Mouse (Mus musculus) MEL (cell line): ENCODE measurements around the gene Samm50. TPM values are rescaled to one million over a fixed set of nuclear protein-coding genes. Genes with fewer than 3 reads are reported as not detected.

ENCODE experiments used
- DNase-seq: peaks from one replicate; pipeline ENCODE4 v3.0.0; 2011; ENCODE audit warnings: low read depth, low spot score
- H3K27ac ChIP-seq: 2 replicates; pipeline ENCODE4 v1.5.1; 2012; ENCODE audit warnings: low read depth, mild to moderate bottlenecking, control low read depth, low read length, moderate library complexity; ENCODE audit not compliant: control insufficient read depth
- H3K27me3 ChIP-seq, 2 experiments: fragments of 150-350 bp in 1 of 2; sonication (generic) in 1 of 2; 2 replicates each; pipeline ENCODE4 v1.6.1; 2012; ENCODE audit warnings: low read length in 2 of 2, mild to moderate bottlenecking in 2 of 2, improper control_type of control experiment in 1 of 2, moderate library complexity in 1 of 2; ENCODE audit not compliant: insufficient read depth in 2 of 2, control insufficient read depth in 1 of 2
- H3K36me3 ChIP-seq, 2 experiments: 2 replicates each; pipeline ENCODE4 v1.6.1; 2012 to 2014; ENCODE audit warnings: low read length in 2 of 2, improper control_type of control experiment in 1 of 2, inconsistent platforms in 1 of 2, mild to moderate bottlenecking in 1 of 2; ENCODE audit not compliant: insufficient read depth in 2 of 2, control insufficient read depth in 1 of 2
- H3K4me1 ChIP-seq, 2 experiments: fragments of 150-350 bp in 1 of 2; sonication (generic) in 1 of 2; 2 replicates each; pipeline ENCODE4 v1.6.1; 2012; ENCODE audit warnings: low read length in 2 of 2, improper control_type of control experiment in 1 of 2, mild to moderate bottlenecking in 1 of 2; ENCODE audit not compliant: insufficient read depth in 2 of 2, control insufficient read depth in 1 of 2
- H3K4me3 ChIP-seq, 2 experiments: fragments of 150-350 bp in 1 of 2; sonication (generic) in 1 of 2; 2 replicates each; pipeline ENCODE4 v1.5.1; 2012; ENCODE audit warnings: low read depth in 2 of 2, low read length in 2 of 2, mild to moderate bottlenecking in 2 of 2, moderate library complexity in 2 of 2, control low read depth in 1 of 2, improper control_type of control experiment in 1 of 2; ENCODE audit not compliant: control insufficient read depth in 1 of 2, insufficient read depth in 1 of 2
- H3K79me2 ChIP-seq: 2 replicates; pipeline ENCODE4 v1.6.1; 2012; ENCODE audit warnings: mild to moderate bottlenecking, low read length, moderate library complexity; ENCODE audit not compliant: control insufficient read depth, poor library complexity, insufficient read depth
- H3K9ac ChIP-seq: 2 replicates; pipeline ENCODE4 v1.6.1; 2012; ENCODE audit warnings: low read depth, mild to moderate bottlenecking, control low read depth, low read length, moderate library complexity; ENCODE audit not compliant: control insufficient read depth, poor library complexity, severe bottlenecking
- H3K9me3 ChIP-seq: fragments of 150-350 bp; sonication (generic); replicated peaks from 2 replicates; pipeline ENCODE4 v1.6.1; 2012; ENCODE audit warnings: mild to moderate bottlenecking, low read length, improper control_type of control experiment, moderate library complexity; ENCODE audit not compliant: insufficient read depth
- CHD1 ChIP-seq: IDR thresholded peaks from 2 replicates; pipeline ENCODE4 v1.6.1; 2012; ENCODE audit warnings: low read depth, mild to moderate bottlenecking, inconsistent platforms, low read length, improper control_type of control experiment
- EP300 ChIP-seq, 2 experiments: IDR thresholded peaks; 2 replicates each; pipeline ENCODE4 v1.6.1; 2011; ENCODE audit warnings: improper control_type of control experiment in 2 of 2, low read length in 2 of 2, low read depth in 1 of 2, mild to moderate bottlenecking in 1 of 2
- KAT2A ChIP-seq: conservative IDR thresholded peaks from 2 replicates; pipeline ENCODE4 v1.6.1; 2012; ENCODE audit warnings: low read depth, low read length, improper control_type of control experiment, inconsistent platforms
- MEF2A ChIP-seq: IDR thresholded peaks from 2 replicates; pipeline ENCODE4 v1.6.1; 2014; ENCODE audit warnings: low read depth, mild to moderate bottlenecking, inconsistent platforms, low read length, improper control_type of control experiment; ENCODE audit not compliant: poor library complexity, insufficient replicate concordance, severe bottlenecking; ENCODE audit errors: extremely low read depth
- MYB ChIP-seq: IDR thresholded peaks from 2 replicates; pipeline ENCODE4 v1.6.1; 2011; ENCODE audit warnings: mild to moderate bottlenecking, low read depth, low read length, improper control_type of control experiment
- POLR2A ChIP-seq, 2 experiments: IDR thresholded peaks; 2 replicates each; pipeline ENCODE4 v1.6.1; 2011 to 2012; ENCODE audit warnings: low read length in 2 of 2, mild to moderate bottlenecking in 2 of 2, control low read depth in 1 of 2, improper control_type of control experiment in 1 of 2, low read depth in 1 of 2, moderate library complexity in 1 of 2; ENCODE audit not compliant: control insufficient read depth in 1 of 2, insufficient read depth in 1 of 2, poor library complexity in 1 of 2
- RAD21 ChIP-seq: IDR thresholded peaks from 2 replicates; pipeline ENCODE4 v1.6.1; 2011; ENCODE audit warnings: mild to moderate bottlenecking, low read depth, low read length, improper control_type of control experiment
- RCOR1 ChIP-seq: IDR thresholded peaks from 2 replicates; pipeline ENCODE4 v1.6.1; 2012; ENCODE audit warnings: low read depth, mild to moderate bottlenecking, inconsistent platforms, low read length, improper control_type of control experiment
- SMC3 ChIP-seq: IDR thresholded peaks from 2 replicates; pipeline ENCODE4 v1.6.1; 2011; ENCODE audit warnings: low read depth, low read length, improper control_type of control experiment
- TBP ChIP-seq: IDR thresholded peaks from 2 replicates; pipeline ENCODE4 v1.8.0; 2011; ENCODE audit warnings: low read depth, low read length, improper control_type of control experiment
- UBTF ChIP-seq: IDR thresholded peaks from 2 replicates; pipeline ENCODE4 v1.6.1; 2012; ENCODE audit warnings: low read depth, mild to moderate bottlenecking, inconsistent platforms, low read length, improper control_type of control experiment, moderate library complexity, borderline replicate concordance; ENCODE audit not compliant: insufficient read depth
- USF1 ChIP-seq: IDR thresholded peaks from 2 replicates; pipeline ENCODE4 v1.6.1; 2014; ENCODE audit warnings: low read depth, mild to moderate bottlenecking, inconsistent platforms, low read length, improper control_type of control experiment, moderate library complexity
- USF2 ChIP-seq, 2 experiments: IDR thresholded peaks; 2 replicates each; pipeline ENCODE4 v1.6.1; 2011 to 2012; ENCODE audit warnings: improper control_type of control experiment in 2 of 2, low read length in 2 of 2, borderline replicate concordance in 1 of 2, inconsistent platforms in 1 of 2, low read depth in 1 of 2, mild to moderate bottlenecking in 1 of 2; ENCODE audit not compliant: insufficient read depth in 1 of 2
- ZC3H11A ChIP-seq: IDR thresholded peaks from 2 replicates; pipeline ENCODE4 v1.6.1; 2012; ENCODE audit warnings: low read depth, mild to moderate bottlenecking, inconsistent platforms, low read length, improper control_type of control experiment
- ZKSCAN1 ChIP-seq: IDR thresholded peaks from 2 replicates; pipeline ENCODE4 v1.6.1; 2012; ENCODE audit warnings: low read depth, mild to moderate bottlenecking, inconsistent platforms, low read length, improper control_type of control experiment, moderate library complexity
- ZMIZ1 ChIP-seq: IDR thresholded peaks from 2 replicates; pipeline ENCODE4 v1.6.1; 2012; ENCODE audit warnings: low read depth, mild to moderate bottlenecking, inconsistent platforms, low read length, improper control_type of control experiment, moderate library complexity
- ZNF384 ChIP-seq: IDR thresholded peaks from 2 replicates; pipeline ENCODE4 v1.6.1; 2012; ENCODE audit warnings: low read depth, mild to moderate bottlenecking, inconsistent platforms, low read length, improper control_type of control experiment
- polyA plus RNA-seq, 2 experiments: library from polyadenylated mRNA; stranded (reverse) in 1 of 2; unstranded in 1 of 2; fragments of >175 nt in 1 of 2; fragments of >200 nt in 1 of 2; gene quantifications; 2 replicates each; pipeline versions ENCODE4 v1.2.1 to v1.2.4; 2012; ENCODE audit warnings: low replicate concordance in 2 of 2, low read depth in 1 of 2; ENCODE audit not compliant: insufficient read length in 2 of 2, insufficient read depth in 1 of 2, missing spikeins in 1 of 2
- total RNA-seq: library from RNA; depleted of rRNA; stranded (reverse); fragments of 300-350 nt; gene quantifications from 2 replicates; pipeline ENCODE4 v1.2.3, GENCODE M21; 2012; rRNA removed

Samm50 gene
- total and polyA plus RNA-seq, 3 experiments: 62.4 to 190 TPM; not detected in 1

- no peak overlapping the region for H3K4me3 ChIP-seq
- no peaks in the 10 kb centered on the region for H3K9me3 ChIP-seq
- no peak overlapping the region for H3K27ac ChIP-seq
- H3K36me3 ChIP-seq: no peaks in the 10 kb centered on the region
- no peak for TF ChIP-seq SMC3
- no peak for TF ChIP-seq MEF2A
- TF ChIP-seq RCOR1: no peak
- no peak for TF ChIP-seq ZMIZ1
- no peak for TF ChIP-seq ZC3H11A
- no peak for TF ChIP-seq MYB
- TF ChIP-seq TBP: no peak
- no peak for TF ChIP-seq UBTF
- TF ChIP-seq ZKSCAN1: no peak
- no peak for TF ChIP-seq KAT2A
- TF ChIP-seq RAD21: no peak
- no peak for TF ChIP-seq USF1
- TF ChIP-seq CHD1: no peak
- no peak for TF ChIP-seq EP300 (IDR thresholded peaks at IDR 0.05; ENCODE audit: low read depth in 1 of 2, low read length in 2 of 2)
- TF ChIP-seq POLR2A (IDR thresholded peaks at IDR 0.05; ENCODE audit: control insufficient read depth in 1 of 2, insufficient read depth in 1 of 2, low read depth in 1 of 2, low read length in 2 of 2, poor library complexity in 1 of 2): no peak
- TF ChIP-seq USF2 (IDR thresholded peaks at IDR 0.05; ENCODE audit: borderline replicate concordance in 1 of 2, insufficient read depth in 1 of 2, low read depth in 1 of 2, low read length in 2 of 2): no peak
- no peak for TF ChIP-seq ZNF384
- TF ChIP-seq, all 39 proteins: peak for 0
- no peaks in the 10 kb centered on the region for H3K27me3 ChIP-seq
- DNase-seq: no peak
- H3K9ac ChIP-seq: no peak overlapping the region
- H3K4me1 ChIP-seq: no peaks in the 10 kb centered on the region
- no peaks in the 10 kb centered on the region for H3K79me2 ChIP-seq
These were observed 74.2 kb downstream of the Samm50 start for GRCm38 (mm10) chr15:84266290-84266689.

Other genes starting within 250 kb of the Samm50 start
- not detected in 2 replicates for gene Efcab6, start 126.9 kb upstream of the Samm50 start, total RNA-seq
- not detected for gene Efcab6, start 126.9 kb upstream of the Samm50 start, polyA plus RNA-seq
- gene Sult4a1, start 86.5 kb upstream of the Samm50 start, total RNA-seq: not detected in 2 replicates
- not detected for gene Sult4a1, start 86.5 kb upstream of the Samm50 start, polyA plus RNA-seq
- gene Pnpla5, start 69.1 kb upstream of the Samm50 start, total RNA-seq: not detected in 2 replicates
- not detected for gene Pnpla5, start 69.1 kb upstream of the Samm50 start, polyA plus RNA-seq
- gene Pnpla3, start 24.4 kb upstream of the Samm50 start, total RNA-seq: not detected in 2 replicates
- gene Pnpla3, start 24.4 kb upstream of the Samm50 start, polyA plus RNA-seq: not detected
- 4.8 and 6.3 TPM in 2 replicates for gene Parvb, start 39.8 kb downstream of the Samm50 start, total RNA-seq
- gene Parvb, start 39.8 kb downstream of the Samm50 start, polyA plus RNA-seq: 10 to 100 TPM in 1 of 2 experiments, not detected in 1; 58.0 TPM
- 58.8 and 67.5 TPM in 2 replicates for gene Parvg, start 131.8 kb downstream of the Samm50 start, total RNA-seq
- 100 to 1,000 TPM in 1 of 2 experiments, not detected in 1; 142 TPM for gene Parvg, start 131.8 kb downstream of the Samm50 start, polyA plus RNA-seq